Mouse (Mus musculus) thymus, postnatal 4 days (tissue): ENCODE measurements at regions not wholly inside any gene's neighbourhood (a gene's known extent, or its start where the extent isn't known, plus 50 kb on each side); places are given as distances from the start of the nearest gene placed in this dataset.

ENCODE experiments used
- DNase-seq: peaks from one replicate; pipeline ENCODE4 v3.0.0; 2021

DNA sequence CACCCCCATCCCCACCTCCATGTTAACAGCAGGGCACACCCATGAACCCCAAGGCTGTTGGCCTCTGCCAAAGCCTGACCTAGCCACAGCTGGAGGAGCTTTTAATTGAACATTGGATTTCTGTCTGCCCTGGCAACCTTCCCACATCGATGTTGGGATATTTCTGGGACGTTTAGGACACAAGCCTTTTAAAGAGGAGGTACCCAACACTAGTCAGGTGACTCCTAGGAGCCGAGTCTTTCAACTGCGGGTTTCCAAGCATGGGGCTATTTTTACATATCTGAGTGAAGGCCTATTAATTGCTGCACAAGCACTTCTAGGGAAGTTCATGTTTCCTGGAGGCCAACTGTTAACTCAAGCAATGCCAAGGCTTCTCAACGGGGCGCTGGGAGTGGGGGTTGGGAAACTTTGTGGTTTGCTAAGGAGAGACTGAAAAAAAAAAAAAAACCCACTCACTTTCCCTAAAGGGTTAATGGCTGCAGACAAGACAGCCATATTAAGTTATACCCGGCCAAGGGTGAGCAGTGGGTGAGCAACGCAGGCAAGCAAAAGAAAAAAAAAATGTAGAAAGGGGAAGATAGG lies 213.3 kb downstream of the Bcl2l11 start:
- no peak for DNase-seq

DNA sequence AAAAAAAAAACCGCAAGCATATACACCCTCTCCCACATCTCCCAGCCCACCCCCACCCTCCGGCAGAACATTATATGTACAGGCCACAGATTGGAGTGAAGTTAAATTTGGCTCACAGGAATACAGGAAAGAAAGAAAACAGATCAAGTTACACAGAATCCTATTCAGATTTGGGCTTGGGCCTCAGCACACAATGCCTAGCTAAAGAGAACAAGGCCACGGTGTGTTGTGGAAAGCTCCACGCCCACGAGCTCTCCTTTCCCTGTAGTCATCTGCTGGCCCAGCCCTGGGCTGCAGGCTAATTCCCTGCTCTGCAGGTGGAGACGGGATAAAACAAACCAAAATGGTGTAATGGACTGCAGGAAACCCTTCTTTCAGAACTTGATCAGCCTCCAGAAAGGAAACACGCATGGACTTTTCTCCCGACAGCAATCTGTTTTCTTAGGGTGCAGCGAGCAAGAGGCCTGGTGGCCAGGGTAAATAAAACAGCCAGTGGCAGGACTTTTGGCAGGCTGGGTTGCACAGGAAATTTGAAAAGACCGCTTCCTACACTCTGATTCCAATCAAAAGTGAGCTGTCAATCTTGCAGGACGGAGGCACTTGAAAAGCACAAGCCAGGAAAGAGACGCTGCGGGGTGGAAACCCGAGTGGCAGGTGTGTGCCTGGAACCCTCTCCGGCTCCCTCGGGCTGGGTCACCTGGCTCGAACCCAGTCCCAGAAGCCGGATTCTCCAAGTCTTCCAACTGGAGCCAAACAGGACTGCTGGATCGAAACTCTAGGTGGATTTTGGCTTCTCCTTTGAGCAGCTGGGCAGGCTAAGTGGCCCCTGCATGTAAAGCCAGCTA lies 214.0 kb downstream of the Bcl2l11 start:
- DNase-seq: no peak

DNA sequence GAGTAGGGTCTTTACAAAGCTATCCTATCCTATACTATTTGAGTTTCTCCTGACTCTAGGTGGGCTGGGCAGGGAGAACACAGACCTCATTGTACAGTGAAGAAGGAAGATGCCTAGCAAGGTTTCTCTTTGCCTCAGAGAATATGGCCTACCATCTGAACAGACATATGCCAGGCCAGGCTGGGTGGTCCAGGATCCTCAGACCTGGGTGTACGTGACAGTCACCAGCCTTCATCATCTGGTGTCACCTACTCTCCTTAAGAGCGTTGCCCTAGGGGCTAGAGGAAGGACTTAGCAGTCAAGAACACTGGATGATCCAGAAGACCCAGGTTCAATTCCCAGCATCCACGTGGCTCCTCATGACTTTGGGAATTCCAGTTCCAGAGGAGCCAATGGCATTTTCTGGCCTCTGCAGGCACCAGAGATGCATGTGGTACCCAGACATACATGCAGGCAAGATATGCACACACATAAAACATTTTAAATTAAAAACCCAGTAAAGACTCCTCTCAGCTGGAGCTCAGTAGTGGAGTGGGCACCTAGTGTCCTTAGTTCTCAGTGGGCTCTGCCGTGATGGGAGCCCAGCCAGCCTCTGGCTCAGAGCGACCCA lies 214.9 kb downstream of the Bcl2l11 start:
- DNase-seq: no peak

DNA sequence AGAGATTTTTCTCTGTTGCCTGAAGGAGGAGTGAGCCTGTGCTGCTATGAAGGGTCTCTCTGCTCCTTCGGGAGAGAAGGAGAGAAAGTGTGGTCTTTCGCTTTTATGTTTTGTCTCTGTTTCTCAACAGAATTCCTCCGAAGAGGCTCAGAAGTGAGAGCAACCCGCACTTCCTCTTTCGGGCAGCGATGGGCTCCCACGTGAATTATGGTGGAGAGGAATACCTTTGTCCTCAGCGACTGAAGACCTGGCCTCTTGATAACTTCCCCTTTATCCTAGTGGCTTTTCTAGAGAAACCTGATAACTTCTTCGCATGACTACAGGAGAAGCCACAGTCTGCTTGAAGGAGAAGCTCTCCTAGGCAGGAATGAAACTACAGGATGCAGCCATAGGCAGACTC lies 216.4 kb downstream of the Bcl2l11 start:
- no peak for DNase-seq

DNA sequence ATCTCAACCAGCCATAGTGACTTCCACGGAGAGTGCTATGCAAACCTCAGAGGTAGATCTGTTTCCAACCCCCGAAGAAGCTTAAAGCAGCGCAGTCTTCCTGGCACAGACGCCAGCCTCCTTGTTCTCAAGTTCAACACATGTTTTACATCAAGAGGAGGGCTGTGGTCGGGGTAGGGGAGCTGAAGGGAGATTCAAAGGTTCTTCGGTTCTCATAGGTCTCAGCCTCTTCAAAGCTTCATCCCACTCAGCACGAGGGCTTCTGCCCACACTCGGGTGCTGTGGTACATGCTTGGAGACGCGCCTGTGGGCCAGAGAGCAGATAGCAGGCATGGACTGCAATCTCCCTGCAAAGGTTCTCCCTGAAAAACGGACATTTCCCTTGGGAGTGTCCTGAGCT lies 219.7 kb downstream of the Bcl2l11 start:
- DNase-seq: peak; percentile 42

DNA sequence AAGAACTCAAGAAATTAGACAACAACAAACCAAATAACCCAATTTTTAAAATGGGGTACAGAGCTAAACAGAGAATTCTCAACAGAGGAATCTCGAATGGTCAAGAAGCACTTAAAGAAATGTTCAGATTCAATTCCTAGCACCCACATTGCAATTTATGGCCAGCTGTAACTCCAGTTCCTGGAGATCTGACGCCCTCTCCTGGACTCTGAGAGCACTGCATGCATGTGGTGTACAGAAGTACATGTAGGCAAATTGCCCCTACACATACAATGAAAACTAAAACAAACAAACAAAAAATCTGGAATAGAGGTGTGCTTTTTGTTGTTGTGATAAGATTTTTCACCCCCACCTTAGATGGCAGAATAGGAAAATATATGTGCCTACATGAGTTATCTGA lies 222.7 kb downstream of the Bcl2l11 start:
- peak; percentile 44 for DNase-seq

DNA sequence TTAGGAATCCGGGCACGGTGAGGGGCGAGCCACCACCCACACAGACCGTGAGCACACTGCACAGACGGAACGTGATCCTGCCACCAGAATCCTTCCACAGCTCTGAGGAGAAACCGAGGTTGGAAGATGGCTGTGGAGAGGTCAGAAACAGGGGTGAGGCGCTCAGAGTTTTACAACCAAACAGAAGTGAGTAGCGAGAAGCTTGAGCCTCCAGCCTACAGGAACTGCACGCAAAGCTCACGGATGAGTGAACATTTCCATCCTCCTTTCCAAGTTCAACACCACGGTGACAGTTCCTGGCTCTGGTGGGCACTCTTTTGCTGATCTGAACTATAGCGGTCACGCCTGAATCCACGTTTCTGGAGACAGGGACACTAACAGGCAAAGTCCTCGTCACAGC lies 225.6 kb downstream of the Bcl2l11 start:
- DNase-seq: no peak

DNA sequence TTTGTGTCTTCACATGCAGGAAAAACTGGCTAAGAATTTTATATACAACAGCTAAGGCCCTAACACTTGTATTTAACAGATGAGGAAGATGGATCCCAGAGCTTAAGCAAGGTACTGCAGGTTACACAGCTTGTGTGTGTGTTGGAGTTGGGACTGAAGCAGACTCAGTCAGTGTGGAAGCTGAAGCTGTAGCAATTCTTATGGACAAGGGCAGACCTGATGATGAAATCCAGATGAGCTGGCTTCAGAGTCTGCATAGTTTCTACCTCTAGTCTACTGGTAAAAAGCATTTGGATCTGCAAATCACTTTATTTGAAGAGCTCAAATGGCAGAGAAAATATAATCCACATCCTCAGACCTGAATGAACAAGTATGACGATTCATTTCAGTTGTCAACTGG lies 226.7 kb downstream of the Bcl2l11 start:
- DNase-seq: no peak

DNA sequence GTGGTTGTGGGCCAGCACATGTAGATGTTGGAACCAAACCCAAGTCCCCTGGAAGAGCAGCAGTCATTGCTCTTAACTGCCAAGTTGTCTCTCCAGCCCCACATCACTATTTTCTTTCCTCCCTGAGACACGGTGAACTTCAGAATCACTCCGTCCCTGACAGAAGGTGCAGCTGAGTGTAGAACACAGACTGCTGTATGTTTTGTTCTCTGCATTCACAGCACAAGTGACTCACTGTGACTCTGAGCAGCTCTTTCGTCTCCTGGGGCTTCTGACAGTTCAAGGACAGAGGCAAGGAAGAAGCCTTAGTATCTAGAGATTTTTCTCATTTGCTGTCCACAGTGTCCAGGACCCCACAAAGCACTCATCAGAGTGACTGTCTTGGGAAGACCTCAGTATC lies 227.6 kb downstream of the Bcl2l11 start:
- DNase-seq: no peak

DNA sequence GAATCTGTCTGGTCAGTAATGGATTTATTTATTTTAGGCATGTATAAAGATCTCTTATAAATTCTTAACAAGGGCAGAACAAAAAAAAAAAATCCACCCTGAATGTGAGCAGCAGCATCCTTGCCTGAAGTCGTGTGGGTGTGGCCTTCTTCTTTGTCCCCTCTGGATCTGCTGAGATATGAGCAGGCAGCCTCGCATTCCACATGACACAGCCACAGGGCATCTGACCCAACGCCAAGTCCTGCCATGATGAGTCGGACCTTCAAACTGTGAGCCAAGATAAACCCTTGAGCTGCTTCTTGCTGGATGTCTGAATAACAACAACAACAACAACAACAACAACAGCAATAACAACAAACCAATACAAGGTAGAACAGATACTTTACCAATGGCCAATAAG lies 230.5 kb downstream of the Bcl2l11 start:
- no peak for DNase-seq

DNA sequence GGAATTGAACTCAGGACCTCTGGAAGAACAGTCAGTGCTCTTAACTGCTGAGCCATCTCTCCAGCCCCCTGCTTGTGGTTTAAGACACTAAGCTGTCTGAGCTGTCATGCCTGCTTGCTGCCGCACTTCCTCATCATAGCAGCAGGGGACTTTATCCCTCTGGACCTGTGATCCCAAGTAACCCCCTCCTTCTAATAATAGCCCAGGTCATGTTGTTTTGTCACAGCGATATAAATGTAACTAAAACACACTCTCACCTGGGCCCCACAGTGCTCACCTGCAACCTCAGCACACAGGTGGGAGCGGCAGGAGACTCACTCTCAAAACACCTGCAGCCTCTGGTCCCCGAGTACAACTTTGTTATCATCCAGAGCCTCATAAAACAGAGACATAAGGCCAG lies 231.9 kb upstream of the Spdye4c start:
- DNase-seq: no peak

DNA sequence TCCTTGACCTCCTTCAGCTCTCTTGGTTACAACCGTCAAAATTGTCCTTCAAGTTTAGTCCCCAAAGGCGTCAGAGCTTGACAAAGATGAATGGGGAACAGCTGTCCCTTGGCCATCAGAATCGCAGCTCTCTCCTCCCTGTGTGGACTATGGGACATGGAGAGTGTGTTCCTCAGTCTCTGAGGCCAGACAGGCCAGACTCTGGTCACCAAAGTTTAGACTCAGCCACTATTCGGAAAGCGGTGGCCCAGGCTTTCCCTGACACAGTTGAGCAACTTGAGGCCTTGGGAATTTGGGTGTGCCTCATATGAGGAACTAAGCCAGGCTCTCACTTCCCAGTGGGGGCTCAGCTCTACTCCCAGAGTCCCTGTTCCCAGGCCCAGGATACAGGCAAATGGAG lies 230.5 kb upstream of the Spdye4c start:
- no peak for DNase-seq

DNA sequence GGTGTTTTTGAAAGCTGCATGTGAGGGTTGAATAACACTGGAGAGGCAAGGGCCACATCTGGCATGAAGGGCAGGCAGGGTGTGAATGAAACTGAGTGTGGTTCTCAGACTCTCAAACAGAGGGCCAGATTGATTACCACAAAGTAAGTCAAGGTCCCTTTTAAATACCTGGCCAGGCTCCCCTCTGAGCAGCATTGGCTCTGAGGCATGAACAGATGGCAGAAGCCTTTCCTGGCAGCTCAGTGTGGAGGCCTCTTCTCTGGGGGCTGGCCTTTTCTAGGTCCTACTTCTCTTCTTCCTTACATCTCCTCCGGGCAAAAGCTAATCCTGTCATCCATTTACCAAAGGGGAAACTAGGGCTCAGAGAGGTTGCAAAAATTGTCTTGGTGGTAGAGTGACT lies 229.6 kb upstream of the Spdye4c start:
- DNase-seq: no peak

DNA sequence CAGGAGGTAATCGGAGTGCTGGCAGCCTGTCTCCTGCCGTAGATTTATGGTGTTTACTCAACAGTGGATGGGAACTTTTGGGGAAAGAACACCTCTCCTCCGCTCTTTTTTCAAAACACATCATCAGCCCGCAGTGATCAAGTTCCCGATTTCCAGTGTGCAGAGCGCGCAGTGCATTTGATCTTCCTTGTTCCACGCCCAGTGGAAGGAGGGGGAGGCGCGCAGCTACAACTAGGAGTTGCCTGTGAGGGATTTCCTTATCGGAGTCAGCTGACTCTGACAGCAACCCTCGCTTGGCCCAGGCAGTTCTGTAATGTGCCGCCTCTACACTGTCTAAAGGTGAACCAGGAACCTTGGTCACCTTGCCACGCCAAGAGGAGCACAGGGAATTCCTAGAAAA lies 226.8 kb upstream of the Spdye4c start:
- peak; percentile 32 for DNase-seq

DNA sequence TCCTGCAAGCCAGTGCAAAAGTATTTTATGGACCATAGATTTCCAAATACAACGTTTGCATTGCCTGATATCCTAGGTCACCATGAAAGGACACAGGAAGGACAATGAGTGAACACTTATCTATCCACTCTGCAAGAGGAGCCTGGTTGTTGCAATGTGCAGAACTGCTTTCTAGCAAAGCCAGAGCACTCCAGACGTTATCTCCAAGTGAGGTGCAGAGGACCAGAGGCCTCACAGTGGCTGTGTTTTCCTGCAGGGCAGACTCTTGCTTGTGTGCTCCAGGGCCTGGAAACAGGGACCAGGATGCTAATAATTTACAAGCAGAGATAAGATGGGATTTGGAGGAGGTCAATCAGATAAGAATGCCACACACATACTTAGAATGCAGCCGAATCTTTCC lies 226.0 kb upstream of the Spdye4c start:
- DNase-seq: no peak

DNA sequence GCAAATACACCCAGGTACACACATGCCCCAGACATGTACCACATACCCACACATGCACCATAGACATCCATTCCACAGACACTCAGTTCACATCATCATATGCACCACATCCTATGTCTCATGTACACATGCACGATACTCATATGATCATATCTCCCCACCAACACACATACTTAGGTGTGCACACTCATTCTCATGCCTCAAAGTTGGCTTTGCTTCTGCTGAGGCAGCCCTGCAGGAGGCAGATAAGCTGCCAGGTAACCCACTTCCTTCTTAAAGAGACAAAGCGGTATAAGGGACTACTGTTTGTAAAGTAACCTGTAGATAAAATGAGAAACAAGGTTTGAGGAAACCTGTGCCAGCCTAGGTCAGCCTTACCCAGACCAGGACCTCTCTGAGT lies 225.2 kb upstream of the Spdye4c start:
- no peak for DNase-seq

DNA sequence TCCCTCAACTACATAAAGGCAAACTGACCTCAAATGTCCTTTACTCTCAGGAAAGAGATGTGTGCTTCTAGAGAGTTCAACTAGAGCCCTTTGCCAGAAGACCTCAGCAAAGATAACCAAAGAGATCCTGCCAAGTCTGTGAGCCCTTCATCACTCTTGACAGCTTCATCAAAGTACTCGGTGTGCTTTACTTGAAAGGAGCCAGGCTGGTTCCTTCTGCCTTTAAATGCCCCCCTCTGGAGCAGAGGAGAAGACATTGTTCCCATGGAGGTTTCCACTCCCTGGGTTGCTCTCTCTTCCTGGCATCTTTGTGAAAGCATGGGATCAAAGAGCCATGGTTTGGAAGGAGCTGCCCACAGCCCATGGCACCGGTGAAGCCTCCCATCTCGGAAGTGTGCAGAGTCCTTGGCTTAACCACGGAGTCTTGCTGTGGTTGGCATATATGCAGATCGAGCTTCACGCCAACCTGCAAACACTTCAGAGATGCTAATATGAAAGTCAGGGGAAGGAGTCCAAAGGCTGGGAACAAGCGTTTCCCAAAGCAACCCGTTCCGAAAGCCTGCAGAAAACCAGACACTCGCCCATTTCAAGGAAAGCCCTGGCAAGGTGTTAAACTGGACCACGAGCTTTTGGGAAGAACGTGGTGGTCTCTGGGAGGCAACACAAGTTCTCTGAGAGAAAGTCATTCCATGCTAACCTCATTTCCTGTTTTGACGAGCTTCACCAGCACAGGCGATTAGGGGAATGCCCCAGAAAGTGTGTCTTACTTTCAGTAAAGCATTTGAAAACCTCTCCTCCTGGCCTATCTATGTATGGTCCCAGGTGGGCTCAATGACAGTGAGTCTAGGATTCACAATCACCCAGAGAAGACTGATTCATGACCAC lies 223.5 kb upstream of the Spdye4c start:
- DNase-seq: no peak

DNA sequence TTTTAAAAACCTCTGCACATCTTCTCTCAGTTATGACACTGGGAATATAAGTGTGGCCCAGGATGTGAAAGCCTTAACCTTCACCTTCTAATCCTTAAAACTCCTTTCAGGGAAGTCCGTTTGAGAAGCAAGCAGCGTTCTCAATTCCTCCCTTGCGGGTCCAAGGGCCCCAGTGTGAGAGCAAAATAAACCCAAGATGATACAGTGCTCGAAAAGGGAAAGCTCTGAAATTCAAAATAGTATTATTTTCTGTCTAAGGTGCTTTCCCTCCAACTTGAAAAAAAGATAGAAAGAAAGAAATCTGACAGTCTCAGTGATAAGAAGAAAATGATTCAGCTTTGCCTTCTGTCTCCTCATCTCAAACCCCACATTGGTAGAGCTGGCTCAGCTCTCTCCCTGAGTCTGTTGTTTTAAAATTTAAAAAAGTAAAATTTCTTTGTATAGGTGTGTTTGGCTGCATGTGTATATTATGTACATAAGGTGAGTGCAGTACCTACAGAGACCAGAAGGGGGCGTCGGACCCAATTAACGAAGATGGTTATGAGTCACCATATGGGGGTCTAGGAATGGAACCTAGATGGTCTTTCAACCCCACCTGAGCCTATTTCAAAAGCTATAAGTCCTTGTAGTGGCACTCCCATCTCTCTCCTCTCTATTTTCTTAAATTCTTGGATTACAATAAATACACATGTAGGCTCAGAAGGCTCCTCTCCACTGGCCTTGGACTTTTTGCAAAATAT lies 222.3 kb upstream of the Spdye4c start:
- DNase-seq: no peak

DNA sequence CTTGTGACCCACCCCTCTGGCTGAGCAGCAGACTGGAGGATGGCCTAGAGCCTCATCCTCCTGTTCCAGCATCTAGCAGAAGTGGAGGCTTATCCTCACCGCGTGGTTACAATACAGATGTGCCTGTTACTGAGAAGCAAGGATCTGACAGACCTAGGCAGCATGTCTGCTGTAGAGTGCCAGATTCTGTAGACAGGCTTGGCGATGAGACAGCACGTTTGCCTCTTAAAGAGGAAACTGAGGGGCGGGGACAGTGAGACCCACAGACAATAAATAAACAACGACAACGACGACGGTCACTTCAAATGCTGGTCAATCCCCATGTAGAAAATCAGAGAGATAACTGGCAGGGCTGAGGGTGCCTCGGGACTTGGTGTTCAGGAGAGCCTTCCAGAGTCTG lies 220.2 kb upstream of the Spdye4c start:
- no peak for DNase-seq

DNA sequence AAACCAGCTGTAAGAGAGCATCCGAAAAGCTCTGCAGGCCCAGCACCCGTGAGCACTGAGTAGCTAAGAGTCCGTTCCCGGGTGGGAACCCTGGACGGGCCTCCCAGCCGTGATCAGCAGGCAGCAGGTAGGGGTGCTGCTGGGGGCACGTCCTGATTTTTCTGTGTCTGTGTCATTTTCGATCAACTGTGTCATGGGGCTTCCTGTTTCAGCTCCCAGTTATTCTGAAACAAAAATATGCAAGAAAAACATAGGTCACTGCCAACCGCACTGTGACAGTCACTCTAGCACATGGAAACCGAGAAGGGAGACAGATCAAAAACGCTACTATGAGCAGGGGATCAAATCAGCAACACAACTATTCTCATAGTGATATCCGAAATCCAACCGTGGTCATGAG lies 218.8 kb upstream of the Spdye4c start:
- DNase-seq: no peak

DNA sequence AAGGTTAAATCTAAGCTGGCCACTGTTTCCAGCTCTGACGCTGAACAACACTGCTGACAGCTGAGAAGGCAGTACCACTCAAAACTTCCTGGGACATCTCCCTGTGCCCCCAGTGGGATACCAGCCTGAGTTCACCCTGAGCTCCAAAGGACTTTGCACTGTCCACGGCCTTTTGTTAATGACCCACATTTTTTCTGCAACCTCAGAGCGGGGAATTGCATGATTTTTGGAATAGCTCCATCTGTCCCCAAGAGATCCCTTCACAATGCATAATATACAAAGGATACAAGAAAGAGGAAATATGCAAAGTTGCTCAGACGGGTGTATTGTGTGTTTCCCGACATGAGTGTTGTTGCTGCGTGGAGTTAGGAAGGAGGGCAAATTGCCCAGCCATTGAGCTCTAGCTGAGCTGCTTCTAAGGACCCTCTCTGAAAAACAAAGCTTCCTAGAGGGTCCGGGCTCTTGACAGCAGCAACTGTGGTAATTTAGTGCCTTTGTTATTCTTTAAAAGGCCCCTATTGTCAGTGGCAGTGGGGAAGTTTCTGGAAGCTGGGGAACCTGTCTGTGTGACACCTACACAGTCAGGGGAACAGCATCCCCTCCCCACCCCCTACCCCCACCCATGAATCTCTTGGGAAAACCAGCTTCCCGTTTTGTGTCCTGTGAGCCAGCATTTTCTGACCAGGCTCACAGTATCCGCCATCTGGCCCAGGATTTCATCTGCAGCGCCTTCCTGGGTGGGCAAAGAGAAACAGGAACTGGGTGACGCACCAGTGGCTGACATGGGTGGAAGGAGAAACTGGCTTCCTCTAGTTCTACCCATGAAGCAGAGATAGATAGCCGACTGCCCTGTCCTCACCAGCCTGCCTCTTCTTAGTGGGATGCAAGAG lies 217.4 kb upstream of the Spdye4c start:
- DNase-seq: no peak

DNA sequence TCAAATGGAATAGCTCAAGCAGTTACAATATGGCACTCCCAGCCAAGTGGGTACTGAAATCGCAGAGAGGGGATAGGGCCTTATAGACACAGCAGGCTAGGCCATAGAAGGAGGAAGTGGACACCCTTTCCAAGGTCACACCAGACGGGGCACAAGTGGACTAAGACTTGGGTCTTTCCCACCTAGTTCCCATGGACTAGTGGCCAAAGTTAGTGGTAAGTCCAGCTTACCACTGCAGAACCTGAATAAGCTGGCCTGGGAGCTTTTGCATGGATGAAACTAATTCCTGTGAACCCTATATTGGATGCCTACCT lies 216.8 kb upstream of the Spdye4c start:
- no peak for DNase-seq
